Mouse (Mus musculus): ENCODE measurements around the gene G3bp2. TPM values are rescaled to one million over a fixed set of nuclear protein-coding genes. Genes with fewer than 3 reads are reported as not detected.

Gene G3bp2
- polyA plus RNA-seq, 1 experiment from 2014 or later: 240 TPM

DNA sequence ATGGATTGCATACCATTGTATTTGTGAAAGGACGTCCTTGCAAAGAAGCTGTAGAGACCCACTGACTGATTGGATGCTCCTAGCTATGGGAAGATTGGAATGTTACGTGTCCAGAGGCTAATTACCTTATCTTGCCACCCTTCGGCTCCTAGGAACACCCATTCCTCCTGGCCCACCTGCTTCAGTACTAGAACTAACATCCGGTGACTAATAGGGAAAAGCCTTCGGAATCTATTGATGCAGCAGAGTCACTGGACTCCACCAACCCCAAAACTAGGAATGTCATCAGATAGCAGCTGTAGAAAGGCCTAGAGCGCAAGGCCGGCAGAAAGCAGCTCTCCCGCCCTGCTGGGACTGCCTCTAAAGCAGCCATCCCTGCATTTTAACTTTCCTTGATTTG lies 18.1 kb upstream of the G3bp2 start:
- DNase-seq (ENCODE audit: low spot score): no peak

DNA sequence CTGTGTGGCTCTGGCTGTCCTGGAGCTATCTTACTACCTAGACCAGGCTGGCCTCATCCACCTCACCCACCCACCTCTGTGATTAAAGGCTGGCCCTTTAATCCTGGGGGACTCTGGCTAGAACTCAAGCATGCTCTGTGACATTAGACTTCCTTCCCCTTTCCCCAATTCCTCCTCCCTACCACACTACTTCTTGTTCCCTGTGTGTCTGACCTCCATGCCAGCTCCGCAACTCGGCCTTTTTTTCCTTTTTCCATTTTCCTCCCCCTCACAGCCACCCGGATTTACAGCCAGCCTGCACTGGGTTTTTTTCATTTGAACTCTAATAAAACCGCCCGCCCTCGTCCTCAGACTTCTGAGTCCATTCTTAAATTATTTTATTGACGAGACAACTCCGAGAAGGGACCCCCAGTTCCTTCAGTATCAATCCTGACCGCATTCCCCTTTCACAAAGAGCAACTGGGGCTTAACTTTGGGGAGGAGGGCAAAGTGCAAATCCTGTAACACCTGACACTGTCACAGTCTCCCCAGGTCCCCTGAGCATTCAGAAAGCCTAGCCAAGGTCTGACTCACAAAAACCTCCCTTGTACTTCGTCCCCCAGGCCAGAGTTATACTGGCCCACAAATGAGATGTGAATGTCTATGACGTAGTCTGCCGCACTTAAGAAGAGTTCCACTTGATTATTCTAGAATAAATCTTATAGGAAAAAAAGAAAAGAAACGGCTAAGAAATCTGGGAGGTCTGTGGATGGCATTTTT lies 15.0 kb upstream of the G3bp2 start:
- no peak for DNase-seq (ENCODE audit: low spot score)

DNA sequence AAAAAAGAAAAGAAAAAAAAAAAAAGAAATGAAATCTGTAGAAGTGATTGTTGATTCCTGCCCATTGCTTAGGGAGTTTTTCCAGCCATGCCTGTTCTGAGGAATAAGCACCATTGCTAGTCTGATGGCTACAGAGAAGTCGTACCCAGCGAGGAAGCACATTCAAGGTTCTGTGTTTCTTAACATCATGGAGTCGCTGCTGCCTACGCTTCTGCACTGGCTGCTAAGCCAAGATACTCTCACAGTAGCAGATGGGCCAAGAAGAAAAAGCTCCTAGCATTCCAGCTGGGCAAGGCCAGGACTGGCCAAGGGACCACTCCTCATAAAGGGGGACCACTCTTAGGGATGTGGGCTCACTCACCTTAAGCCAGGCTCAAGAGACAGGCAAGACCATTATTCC lies 14.3 kb upstream of the G3bp2 start:
- no peak for DNase-seq (ENCODE audit: low spot score)

DNA sequence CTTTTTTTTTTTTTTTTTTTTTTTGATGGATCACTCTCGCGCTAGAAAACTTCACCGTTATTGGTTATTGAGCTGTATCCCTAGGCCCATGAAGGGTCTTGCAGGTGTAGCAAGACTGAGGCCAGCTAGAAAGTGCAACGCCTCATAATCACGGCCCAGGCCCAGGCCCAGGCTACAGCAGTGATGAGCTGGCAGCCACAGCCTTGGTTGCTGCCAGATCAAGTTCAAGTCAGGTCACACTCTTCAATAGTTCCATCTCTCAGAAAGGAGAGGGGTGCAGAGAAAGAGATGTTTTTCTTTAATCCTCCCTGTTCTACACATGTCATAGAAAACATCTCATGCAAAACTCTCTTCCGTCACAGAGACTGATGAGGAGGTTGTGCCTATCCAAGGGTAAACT lies 13.3 kb upstream of the G3bp2 start:
- DNase-seq (ENCODE audit: low spot score): no peak

DNA sequence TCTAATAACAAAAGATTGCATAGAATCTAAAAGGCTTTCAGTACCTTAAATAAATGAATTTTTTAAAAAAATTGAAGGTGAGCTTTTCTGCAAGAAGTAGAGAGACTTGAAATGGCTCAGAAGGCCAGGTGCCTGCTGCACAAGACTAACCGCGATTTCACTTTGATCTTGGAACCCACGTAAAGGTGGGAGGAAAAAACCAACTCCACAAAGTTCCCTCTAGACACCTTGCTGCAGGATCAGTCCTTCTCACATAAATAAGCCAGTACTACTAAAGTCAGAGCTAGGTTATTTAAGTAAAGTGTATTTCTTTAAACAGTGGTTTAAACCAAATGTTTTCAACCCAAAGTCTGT lies 10.5 kb upstream of the G3bp2 start:
- peak; percentile 69 for DNase-seq (ENCODE audit: low spot score)

DNA sequence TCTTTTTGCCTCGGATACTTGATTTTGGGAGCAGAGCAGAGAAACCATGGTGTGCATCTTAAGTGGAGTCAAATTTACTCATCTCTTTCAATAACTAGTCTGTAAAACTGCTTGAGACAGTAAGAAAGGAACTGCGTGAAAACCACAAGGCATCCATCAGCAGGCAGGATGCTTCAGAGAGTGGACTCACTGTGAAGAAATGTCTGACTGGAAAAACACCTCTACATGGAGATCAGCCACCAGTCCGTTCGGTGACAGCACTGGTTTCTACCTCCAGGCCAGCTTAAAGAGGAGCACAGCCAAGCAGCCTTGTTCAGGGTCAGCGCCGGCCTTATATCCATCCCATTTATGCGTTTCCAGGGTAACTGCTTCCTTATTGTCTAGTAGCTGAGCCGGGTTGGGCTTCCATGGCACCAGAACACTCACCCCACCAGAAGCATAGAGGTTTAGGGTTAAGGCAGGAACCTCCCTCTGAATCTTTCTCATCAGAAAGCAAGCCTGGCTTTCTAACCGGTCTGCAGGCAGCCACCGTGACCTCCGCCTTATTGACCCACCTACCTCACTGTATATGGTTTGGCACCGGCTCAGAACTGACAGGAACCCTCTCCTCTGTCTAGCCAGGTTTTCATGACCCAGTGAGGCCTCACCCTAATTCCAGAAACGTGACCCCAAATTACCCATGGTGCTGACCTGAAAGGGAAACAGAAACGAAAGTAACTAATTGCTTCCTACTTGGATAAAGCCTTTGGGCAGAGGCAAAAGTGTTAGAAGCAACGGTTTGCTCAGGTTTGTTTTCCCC lies 9.9 kb upstream of the G3bp2 start:
- DNase-seq (ENCODE audit: low spot score): peak; percentile 28

DNA sequence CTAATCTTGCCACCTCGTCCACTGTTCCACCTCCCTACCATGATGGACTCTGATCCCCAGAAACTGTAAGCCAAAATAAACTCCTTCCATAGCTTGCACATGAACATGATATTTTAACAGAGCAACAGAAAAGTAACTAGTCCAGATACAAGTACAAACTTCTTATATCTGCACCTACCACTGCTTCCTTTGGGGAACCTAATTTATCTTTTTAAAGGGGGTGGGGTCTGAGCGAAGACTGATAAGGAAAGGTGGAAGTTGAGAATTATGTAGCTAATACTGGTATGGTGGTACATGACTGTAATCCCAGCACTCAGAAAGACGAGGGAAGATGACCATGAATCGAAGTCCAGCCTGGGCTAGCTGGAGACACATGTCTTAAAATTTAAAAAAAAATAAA lies 4.0 kb upstream of the G3bp2 start:
- no peak for DNase-seq (ENCODE audit: low spot score)

DNA sequence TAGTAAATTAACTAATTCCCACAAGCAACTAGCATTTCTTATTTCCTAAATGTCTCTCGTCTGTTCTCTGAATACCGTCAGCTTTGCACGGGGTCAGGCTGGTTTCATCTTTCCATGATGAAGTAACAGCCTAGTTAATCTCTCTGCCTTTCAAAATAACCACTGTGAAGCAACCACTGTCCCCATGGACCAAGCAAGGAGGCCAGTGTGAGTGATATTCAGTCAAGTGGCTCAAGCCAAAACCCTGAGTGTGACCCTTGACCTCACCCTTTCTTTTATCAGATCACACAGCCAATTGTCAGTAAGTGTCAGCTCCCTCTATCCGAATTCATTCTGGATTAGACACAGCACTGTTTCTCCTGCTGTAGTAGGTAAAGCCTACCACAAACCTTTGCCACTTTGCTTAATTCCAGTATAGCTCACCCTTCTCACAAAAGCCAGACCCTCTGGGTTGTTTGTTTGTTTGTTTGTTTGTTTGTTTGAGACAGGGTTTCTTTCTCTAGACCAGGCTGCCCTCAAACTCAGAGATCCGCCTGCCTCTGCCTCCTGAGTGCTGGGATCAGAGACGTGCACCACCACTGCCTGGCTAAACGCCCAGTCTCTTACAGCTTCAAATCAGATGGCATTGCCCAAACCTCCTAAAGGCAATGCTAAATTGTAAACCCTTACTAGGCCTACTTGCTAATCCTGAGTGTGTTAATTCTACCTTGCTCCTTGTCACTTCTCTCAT lies 2.5 kb upstream of the G3bp2 start:
- no peak for DNase-seq (ENCODE audit: low spot score)

DNA sequence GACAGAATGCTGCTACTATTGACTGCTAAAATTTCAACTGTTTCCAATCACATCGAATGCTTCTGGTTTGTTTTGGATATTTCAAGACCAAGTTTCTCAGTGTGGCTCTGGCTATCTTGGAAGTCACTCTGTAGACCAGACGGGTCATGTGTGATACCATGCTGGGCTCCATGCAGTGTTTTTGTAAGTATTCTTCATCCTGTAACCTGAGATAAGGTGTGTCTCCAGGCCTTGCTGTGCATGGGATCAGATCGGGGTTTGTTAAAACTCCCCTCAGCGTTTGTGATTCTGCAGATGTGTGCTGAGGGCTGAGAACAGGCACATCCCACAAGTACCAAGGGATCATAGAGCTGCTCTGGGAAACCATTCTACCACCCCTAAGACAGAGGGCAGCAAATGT lies 1.7 kb upstream of the G3bp2 start:
- DNase-seq (ENCODE audit: low spot score): no peak

DNA sequence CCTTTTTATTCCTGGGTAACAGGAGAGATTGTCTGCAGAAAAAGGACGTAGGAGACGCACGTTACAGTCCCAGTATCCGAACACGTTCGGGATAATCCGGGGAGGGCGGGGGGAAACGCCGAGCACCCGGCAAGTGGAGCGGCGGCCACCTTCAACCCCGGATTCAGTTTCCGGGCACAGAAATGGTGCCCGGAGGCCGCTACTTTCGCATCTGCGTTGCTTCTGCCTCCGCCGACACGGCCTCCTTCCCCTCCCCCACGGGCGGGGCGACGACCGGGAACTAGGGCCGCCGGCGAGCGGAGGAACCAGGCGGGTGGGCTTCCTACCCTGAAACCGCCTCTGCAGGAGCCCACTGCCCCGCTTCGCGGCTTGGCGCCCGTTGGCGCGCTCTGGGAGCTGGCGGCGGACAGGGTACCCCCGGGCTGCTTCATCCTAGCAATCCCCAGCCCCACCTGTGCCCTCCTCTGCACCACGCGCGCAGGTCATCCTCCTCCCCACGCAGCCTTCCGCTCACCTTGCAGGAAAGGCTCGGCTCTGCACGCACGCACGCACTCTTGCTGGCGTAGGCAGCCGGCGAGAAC lies 608 bp downstream of the G3bp2 start:
- DNase-seq (ENCODE audit: low spot score): peak; percentile 66

DNA sequence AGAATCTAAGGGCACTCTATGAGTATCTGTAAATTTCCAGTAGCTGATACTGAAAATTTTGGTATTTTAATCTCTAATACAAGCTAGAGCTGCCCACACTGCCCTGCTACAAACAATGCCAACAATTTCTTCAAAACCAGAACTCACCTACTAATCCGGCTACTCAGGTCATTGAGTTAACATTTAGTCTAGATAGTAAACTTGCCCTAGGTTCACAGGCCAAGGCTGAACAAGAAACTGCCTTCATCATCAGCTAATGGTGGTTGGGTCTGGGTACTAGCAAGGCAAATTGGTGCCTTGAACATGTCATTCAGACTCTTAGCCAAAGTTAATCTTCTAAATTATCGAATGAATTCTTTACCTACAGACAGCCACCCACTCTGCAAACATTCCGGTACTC lies 2.2 kb downstream of the G3bp2 start:
- no peak for DNase-seq (ENCODE audit: low spot score)

DNA sequence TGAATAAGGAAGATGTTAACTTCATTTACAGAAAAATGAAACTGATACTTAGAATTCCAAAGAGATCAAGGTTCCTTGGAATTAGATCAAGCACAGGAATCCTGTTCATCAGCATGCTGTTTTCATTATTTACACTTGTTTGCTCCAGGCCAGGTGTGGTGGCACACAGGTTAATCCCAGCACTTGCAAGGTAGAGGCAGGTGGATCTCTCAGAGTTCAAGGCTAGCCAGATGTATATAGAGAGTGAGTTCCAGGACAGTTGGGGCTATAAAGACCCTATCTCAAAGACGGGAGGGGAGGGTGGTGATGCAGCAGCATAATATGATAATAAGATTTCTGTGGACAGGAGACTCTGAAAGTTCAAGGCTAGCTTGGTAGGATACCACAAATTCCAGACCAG lies 3.1 kb downstream of the G3bp2 start:
- DNase-seq (ENCODE audit: low spot score): no peak

DNA sequence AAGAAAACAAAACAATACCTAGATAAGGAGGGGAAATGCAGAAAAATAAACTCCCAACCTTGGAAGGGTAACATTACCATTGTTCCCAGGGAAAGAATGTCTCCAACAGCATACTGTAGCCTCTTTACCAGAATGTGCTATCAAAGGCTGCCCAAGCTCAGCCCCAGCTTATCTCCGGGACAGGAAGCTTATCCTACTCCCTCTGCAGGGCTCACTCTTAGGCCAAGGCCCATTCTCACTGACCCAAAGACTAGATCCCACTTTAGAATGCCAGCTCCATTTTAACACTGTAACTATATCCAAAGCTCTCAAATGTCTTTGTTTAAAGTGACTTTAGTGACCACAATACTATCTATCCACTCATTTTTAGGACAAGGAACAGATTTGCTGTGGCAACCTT lies 4.2 kb downstream of the G3bp2 start:
- DNase-seq (ENCODE audit: low spot score): no peak

DNA sequence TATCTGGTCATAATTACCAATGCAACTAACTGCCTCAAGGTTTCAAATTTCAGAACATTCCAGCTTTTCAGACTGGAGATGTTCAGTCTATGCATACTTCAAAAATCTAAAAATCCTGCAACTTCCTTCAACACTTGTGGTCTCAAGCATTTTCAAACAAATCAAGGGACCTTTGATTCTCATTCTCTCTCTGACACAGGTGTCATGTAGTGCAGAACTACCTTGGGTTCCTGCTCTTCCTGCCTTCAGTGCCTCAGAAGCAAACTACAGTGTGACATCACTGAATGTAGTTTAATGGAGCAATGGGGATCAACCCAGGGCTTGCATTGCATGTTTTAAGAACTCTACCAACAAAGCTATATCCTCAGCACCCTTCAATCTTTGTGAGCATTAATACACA lies 4.8 kb downstream of the G3bp2 start:
- peak; percentile 69 for DNase-seq (ENCODE audit: low spot score)

DNA sequence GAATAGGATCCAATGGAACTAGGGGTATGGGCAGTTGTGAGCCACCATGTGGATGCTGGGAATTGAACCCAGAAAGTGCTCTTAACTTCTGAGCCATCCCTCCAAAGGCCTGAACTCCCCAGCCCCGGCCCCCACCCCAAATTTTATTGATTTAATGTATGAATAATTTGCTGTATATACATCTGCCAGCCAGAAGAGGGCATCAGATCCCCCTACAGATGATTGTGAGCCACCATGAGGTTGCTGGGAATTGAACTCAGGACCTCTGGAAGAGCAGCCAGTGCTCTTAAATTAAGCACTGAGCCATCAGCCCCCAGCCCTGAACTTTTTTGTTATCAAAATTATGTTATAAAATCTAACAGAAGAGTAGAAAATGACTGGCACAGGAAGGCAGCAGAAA lies 7.2 kb downstream of the G3bp2 start:
- no peak for DNase-seq (ENCODE audit: low spot score)

DNA sequence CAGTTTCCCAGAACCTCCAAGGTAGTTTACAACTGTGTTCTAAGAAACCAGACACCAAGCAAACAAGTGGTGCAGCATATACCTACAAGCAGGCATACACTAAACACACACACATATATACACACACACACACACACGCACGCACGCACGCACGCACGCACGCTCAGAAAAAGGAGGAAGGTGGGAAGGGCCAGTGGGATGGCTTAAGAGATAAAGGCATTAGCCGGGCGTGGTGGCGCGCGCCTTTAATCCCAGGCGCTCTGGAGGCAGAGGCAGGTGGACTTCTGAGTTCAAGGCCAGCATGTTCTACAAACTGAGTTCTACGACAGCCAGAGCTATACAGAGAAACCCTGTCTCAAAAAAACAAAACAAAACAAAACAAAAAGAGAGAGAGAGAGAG lies 9.5 kb downstream of the G3bp2 start:
- DNase-seq (ENCODE audit: low spot score): no peak

DNA sequence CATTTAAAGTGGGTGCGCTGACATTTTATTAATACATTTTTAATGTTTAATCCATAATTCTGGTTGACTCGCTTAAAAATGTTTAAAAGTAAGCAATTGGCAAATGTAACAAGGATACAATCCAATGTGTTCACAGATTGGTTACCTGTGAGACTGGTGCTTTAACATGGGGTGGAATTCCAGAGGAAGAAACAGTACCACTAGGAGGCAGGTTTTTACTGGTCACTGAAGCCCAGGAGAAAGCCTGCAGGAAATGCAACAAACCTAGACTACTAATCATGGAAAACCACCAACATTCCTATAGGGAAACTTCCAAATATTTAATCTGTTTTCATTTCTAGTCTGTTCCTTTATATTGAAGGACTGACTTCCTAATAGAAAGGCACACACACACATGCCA lies 20.3 kb downstream of the G3bp2 start:
- DNase-seq (ENCODE audit: low spot score): no peak

DNA sequence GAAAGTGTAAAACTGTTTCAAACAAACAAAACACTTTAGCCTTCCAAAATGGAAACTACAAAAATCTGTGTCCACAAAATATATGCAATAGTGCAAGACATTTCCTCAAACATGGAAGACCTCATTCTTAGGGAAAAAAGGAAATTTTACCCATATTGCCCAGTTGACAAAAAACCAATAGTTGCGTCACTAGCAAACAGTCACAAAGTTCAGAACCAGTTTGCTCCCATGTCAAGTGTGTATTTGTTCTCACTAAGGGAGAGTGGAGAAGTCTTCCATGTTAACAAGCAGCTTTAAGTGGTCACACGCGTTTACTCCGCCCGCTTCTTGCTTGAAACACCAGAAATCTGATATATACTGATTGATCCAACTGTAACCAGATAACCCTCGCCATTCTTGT lies 30.7 kb downstream of the G3bp2 start:
- no peak for DNase-seq (ENCODE audit: low spot score)

DNA sequence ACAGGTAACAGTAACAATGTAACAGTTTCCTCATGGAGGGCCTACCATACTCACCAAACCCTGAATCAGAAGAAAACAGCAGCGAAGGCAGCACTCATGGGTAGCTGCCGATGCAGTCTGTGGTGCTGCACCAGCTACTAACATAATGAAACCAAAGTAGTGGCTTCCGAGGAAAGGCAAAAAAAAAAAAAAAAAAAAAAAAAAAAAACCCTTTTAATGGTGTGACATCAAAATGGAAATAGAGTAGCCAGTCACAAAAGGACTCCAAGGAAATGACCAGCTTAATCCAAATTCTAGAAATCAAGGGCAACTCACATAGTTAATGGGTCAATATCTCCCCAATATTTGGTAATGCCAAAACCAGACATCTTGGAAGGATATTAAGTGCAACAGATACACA lies 33.1 kb downstream of the G3bp2 start:
- no peak for DNase-seq (ENCODE audit: low spot score)

DNA sequence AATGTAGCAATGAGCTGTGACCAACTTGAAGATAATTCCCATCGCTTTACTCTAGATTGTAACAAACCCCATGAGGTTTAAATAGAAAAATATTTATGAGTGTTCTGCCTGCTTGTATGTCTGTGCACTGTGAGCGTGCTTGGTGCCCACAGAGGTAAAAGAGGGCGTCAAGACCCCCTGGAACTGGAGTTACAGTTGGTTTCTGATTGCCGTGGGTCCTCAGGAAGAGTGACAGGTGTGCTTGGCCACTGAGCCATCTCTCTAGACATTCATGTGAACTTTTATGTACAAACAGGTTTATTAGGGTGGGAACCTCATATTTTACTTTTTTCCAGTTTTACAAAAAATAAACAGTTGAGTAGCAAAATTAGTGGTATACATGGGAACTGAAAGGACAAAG lies 39.7 kb downstream of the G3bp2 start, which contains the start of gene Cdkl2:
Gene Cdkl2 (minus strand): TSS at position 101 of the 400 bp plus-strand sequence.
- DNase-seq (ENCODE audit: low spot score): no peak

DNA sequence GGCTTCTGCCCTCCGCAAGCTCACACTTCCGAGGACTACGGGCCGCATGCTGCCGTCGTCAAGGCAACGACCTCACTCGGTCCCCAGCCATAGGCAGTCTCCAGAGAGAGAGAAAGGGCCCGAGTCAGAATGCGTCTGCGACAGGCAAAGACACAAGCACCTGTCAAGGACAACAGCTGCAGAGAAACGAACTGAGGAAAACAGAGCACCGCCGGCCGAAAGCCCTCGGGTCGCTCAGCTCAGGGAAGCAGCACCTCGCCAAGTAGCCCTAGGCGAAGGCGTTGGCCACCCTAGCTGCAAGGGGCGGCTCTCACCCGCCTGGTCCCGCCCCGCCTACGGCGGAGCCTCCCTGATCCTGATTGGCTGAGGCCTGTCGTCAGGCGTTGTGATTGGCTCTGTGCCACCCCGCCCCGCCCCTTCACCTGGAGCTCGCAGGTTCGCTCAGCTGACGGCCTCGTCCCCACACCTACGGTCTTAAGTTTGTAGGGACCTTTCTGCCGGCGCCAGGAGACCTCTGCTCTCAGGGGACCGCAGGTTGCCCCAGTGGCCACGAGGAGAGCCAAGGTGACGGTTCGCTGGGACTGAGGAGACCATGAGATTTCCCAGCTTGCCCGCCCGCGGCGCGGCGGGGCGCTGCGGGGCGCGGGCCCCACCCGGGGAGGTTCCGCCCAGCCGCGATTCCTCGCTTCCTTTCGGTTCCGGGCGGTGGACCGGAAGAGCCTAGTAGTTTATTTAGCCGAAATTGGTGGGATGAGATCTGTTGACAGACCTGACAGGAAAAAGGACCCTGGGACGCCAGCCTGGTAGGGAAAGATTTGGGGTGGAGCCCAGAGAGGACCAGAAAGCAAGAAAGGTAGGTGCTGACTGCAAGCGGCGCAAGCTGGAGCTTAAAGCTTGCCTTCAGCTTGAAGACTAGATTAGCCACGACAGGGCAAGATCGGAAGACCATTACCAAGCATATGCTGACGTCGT lies 40.9 kb downstream of the G3bp2 start:
- DNase-seq (ENCODE audit: low spot score): peak; percentile 90

Measured in thymus, postnatal 0 days (tissue).